Mouse (Mus musculus) heart, adult 2 months (tissue): ENCODE results near the gene Ppil4. TPM values are rescaled to one million over a fixed set of nuclear protein-coding genes. Genes with fewer than 3 reads are reported as not detected.

Experiments
- DNase-seq, 2 experiments: peaks; one replicate each; pipeline ENCODE4 v3.0.0; 2021
- H3K27ac ChIP-seq: fragments of 200-600 bp; 2 replicates; pipeline ENCODE4 v1.8.1; 2022
- H3K27me3 ChIP-seq: fragments of 200-500 bp; 2 replicates; pipeline ENCODE4 v1.6.1; 2012; ENCODE audit warnings: mild to moderate bottlenecking, low read length, inconsistent platforms, mixed read lengths; ENCODE audit not compliant: control insufficient read depth, insufficient read depth
- H3K36me3 ChIP-seq: fragments of 200-500 bp; 2 replicates; pipeline ENCODE4 v1.6.1; 2012; ENCODE audit warnings: low read length, inconsistent platforms; ENCODE audit not compliant: control insufficient read depth, insufficient read depth
- H3K4me1 ChIP-seq: fragments of 200-500 bp; 2 replicates; pipeline ENCODE4 v1.6.1; 2011; ENCODE audit warnings: low read length; ENCODE audit not compliant: control insufficient read depth, insufficient read depth
- H3K4me3 ChIP-seq: fragments of 200-600 bp; 2 replicates; pipeline ENCODE4 v1.8.1; 2022
- H3K79me2 ChIP-seq: fragments of 200-500 bp; replicated peaks from 2 replicates; pipeline ENCODE4 v1.6.1; 2012; ENCODE audit warnings: mild to moderate bottlenecking, inconsistent platforms, low read length, moderate library complexity, mixed read lengths; ENCODE audit not compliant: control insufficient read depth, insufficient read depth
- H3K9ac ChIP-seq: fragments of 200-500 bp; 2 replicates; pipeline ENCODE4 v1.6.1; 2012; ENCODE audit warnings: low read depth, mild to moderate bottlenecking, control low read depth, inconsistent platforms, low read length, mixed read lengths
- CTCF ChIP-seq: fragments of 200-600 bp; IDR thresholded peaks from 2 replicates; pipeline ENCODE4 v1.8.1; 2022; ENCODE audit warnings: antibody characterized with exemption, mild to moderate bottlenecking, moderate library complexity
- EP300 ChIP-seq: fragments of 200-500 bp; IDR thresholded peaks from 2 replicates; pipeline ENCODE4 v1.6.1; 2011; ENCODE audit warnings: low read depth, low read length, control low read depth; ENCODE audit not compliant: insufficient read depth
- POLR2A ChIP-seq: fragments of 200-500 bp; IDR thresholded peaks from 2 replicates; pipeline ENCODE4 v1.6.1; 2011; ENCODE audit warnings: mild to moderate bottlenecking, low read depth, low read length, control low read depth; ENCODE audit not compliant: insufficient read depth
- WGBS: fragments of 180-500 bp; shearing (Covaris S2); methylation state at CpG from one replicate; pipeline ENCODE4 v1.1.7; 2018; 5-methylcytosine and 5-hydroxymethylcytosine counted together
- intact Hi-C: fragments of 180-260 bp; cut with DNase I; formaldehyde crosslinking; loops from one replicate; pipeline ENCODE4 v1.15.1; 2025
- polyA plus RNA-seq: library from polyadenylated mRNA; depleted of rRNA; stranded (reverse); fragments of >200 nt; gene quantifications from 2 replicates; pipeline ENCODE4 v1.2.3, GENCODE M21; 2012
- total RNA-seq, 2 experiments: library from RNA; stranded (reverse); gene quantifications; 2 replicates each; pipeline ENCODE4 v1.2.3; 2021

The Ppil4 gene
- total and polyA plus RNA-seq, 3 experiments = 5.3 to 15.3 (median 14.8) TPM

GRCm38 (mm10) chr10:7825281-7825665, 32.6 kb downstream of the Ppil4 start:
- no peak for TF ChIP-seq CTCF
- no peak for TF ChIP-seq EP300
- no peak for TF ChIP-seq POLR2A
- H3K79me2 ChIP-seq = no peaks in the 10 kb centered on the region
- 93% methylated on average over 4 of the region's 4 CpGs for WGBS
- intact Hi-C loops = no loop called here
- no peak overlapping the region for H3K9ac ChIP-seq
- no peak overlapping the region for H3K27ac ChIP-seq
- H3K27me3 ChIP-seq = no peaks in the 10 kb centered on the region
- no peak for DNase-seq
- no peaks in the 10 kb centered on the region for H3K4me1 ChIP-seq
- H3K4me3 ChIP-seq = no peak overlapping the region
- no peaks in the 10 kb centered on the region; the same call in 1 of the 2 replicates for H3K36me3 ChIP-seq

- Histone ChIP-seq H3K9ac (no peak overlapping the region), H3K79me2 (no peaks in the 10 kb centered on the region), H3K4me3 (no peak overlapping the region), H3K36me3 (no peaks in the 10 kb centered on the region; the same call in 1 of the 2 replicates), H3K27me3 (no peaks in the 10 kb centered on the region), H3K4me1 (no peaks in the 10 kb centered on the region), H3K27ac (no peak overlapping the region)
- intact Hi-C loops = no loop called here
- WGBS = 89% methylated on average over 9 of the region's 9 CpGs
- TF ChIP-seq CTCF = no peak
- TF ChIP-seq POLR2A = no peak
- DNase-seq = no peak
Observed at GRCm38 (mm10) chr10:7826106-7826505, 33.4 kb downstream of the Ppil4 start.

GRCm38 (mm10) chr10:7832171-7832676, 39.5 kb downstream of the Ppil4 start, which contains the start of gene Zc3h12d:
TSS of gene Zc3h12d (plus strand) at chr10:7832470.
- intact Hi-C loops = no loop called here
- Histone ChIP-seq H3K4me1 (peaks cover 4% of the 10 kb centered on the region), H3K27ac (no peak within 1 kb of the TSS), H3K27me3 (no peaks in the 10 kb centered on the region), H3K4me3 (peak within 1 kb of the TSS; percentile 20; the same call in 1 of the 2 replicates), H3K79me2 (no peaks in the 10 kb centered on the region), H3K9ac (peak within 1 kb of the TSS; percentile 28; the same call in 1 of the 2 replicates), H3K36me3 (no peaks in the 10 kb centered on the region)
- peak; percentile 47 to 60 for DNase-seq
- no peak for TF ChIP-seq POLR2A
- no peak for TF ChIP-seq CTCF
- under 1% methylated on average over 15 of the region's 15 CpGs for WGBS

GRCm38 (mm10) chr10:7833377-7834165, 40.9 kb downstream of the Ppil4 start:
- Histone ChIP-seq H3K9ac (no peak overlapping the region), H3K36me3 (no peaks in the 10 kb centered on the region), H3K27me3 (no peaks in the 10 kb centered on the region), H3K79me2 (no peaks in the 10 kb centered on the region), H3K4me1 (peaks cover 4% of the 10 kb centered on the region), H3K27ac (no peak overlapping the region; the same call in 1 of the 2 replicates), H3K4me3 (no peak overlapping the region)
- 82% methylated on average over 9 of the region's 9 CpGs for WGBS
- DNase-seq = peak; percentile 28 to 41
- intact Hi-C loops = no loop called here
- TF ChIP-seq POLR2A = no peak
- no peak for TF ChIP-seq EP300
- TF ChIP-seq CTCF = no peak

GRCm38 (mm10) chr10:7834671-7835225, 42.1 kb downstream of the Ppil4 start:
- Histone ChIP-seq H3K4me1 (peaks cover 4% of the 10 kb centered on the region), H3K36me3 (no peaks in the 10 kb centered on the region), H3K27me3 (no peaks in the 10 kb centered on the region), H3K4me3 (no peak overlapping the region), H3K79me2 (no peaks in the 10 kb centered on the region), H3K9ac (no peak overlapping the region), H3K27ac (no peak overlapping the region; the same call in 1 of the 2 replicates)
- TF ChIP-seq CTCF = no peak
- no peak for TF ChIP-seq POLR2A
- no peak for DNase-seq
- WGBS = 74% methylated on average over 10 of the region's 10 CpGs
- intact Hi-C loops = no loop called here

GRCm38 (mm10) chr10:7836902-7837301, 44.2 kb downstream of the Ppil4 start:
- Histone ChIP-seq H3K36me3 (no peaks in the 10 kb centered on the region), H3K4me1 (peaks cover 11% of the 10 kb centered on the region), H3K27ac (no peak overlapping the region), H3K27me3 (no peaks in the 10 kb centered on the region), H3K4me3 (no peak overlapping the region), H3K79me2 (no peaks in the 10 kb centered on the region), H3K9ac (no peak overlapping the region)
- DNase-seq = no peak
- WGBS = 67% methylated on average over 2 of the region's 2 CpGs
- no peak for TF ChIP-seq CTCF
- TF ChIP-seq EP300 = no peak
- no peak for TF ChIP-seq POLR2A
- intact Hi-C loops = no loop called here
